Mouse (Mus musculus) neural tube, embryonic 11.5 days (tissue): ENCODE data around the gene Dnlz. TPM values are rescaled to one million over a fixed set of nuclear protein-coding genes. Genes with fewer than 3 reads are reported as not detected.

ENCODE experiments used
- ATAC-seq: fragments of 200-750 bp; cut with Nextera tagmentation; 2 replicates; pipeline ENCODE4 v1.8.0; 2017; ENCODE audit warnings: moderate number of reproducible peaks, mild to moderate bottlenecking, moderate TSS enrichment, moderate library complexity; ENCODE audit not compliant: insufficient read depth, low FRiP score, low TSS enrichment
- DNase-seq: peaks from one replicate; pipeline ENCODE4 v3.0.0-alpha.2; 2015; ENCODE audit warnings: low spot score
- H3K27ac ChIP-seq: fragments of 300-500 bp; sonication (generic); 2 replicates; pipeline ENCODE4 v1.5.1; 2014; ENCODE audit warnings: low read depth, mild to moderate bottlenecking, low read length
- H3K27me3 ChIP-seq: fragments of 300-500 bp; sonication (generic); 2 replicates; pipeline ENCODE4 v1.6.1; 2014; ENCODE audit warnings: mild to moderate bottlenecking, low read length, mixed read lengths; ENCODE audit not compliant: control insufficient read depth, insufficient read depth
- H3K36me3 ChIP-seq: fragments of 300-500 bp; sonication (generic); 2 replicates; pipeline ENCODE4 v1.6.1; 2014; ENCODE audit warnings: mild to moderate bottlenecking, low read length, moderate library complexity, mixed read lengths; ENCODE audit not compliant: control insufficient read depth, insufficient read depth
- H3K4me1 ChIP-seq: fragments of 300-500 bp; sonication (generic); 2 replicates; pipeline ENCODE4 v1.6.1; 2014; ENCODE audit warnings: low read length, mixed read lengths; ENCODE audit not compliant: control insufficient read depth, insufficient read depth
- H3K4me2 ChIP-seq: fragments of 300-500 bp; sonication (generic); 2 replicates; pipeline ENCODE4 v1.6.1; 2014; ENCODE audit warnings: low read depth, mild to moderate bottlenecking, moderate library complexity
- H3K4me3 ChIP-seq: fragments of 300-500 bp; sonication (generic); 2 replicates; pipeline ENCODE4 v1.5.1; 2014; ENCODE audit warnings: low read depth, low read length
- H3K9ac ChIP-seq: fragments of 300-500 bp; sonication (generic); 2 replicates; pipeline ENCODE4 v1.6.1; 2014; ENCODE audit warnings: mild to moderate bottlenecking, low read length
- H3K9me3 ChIP-seq: fragments of 300-500 bp; sonication (generic); 2 replicates; pipeline ENCODE4 v1.6.1; 2016; ENCODE audit warnings: low read length; ENCODE audit not compliant: control insufficient read depth
- WGBS: fragments of 180-500 bp; shearing (Covaris S2); extraction: QIAGEN DNeasy Blood & Tissue Kit; methylation state at CpG from one replicate; pipeline ENCODE4 v1.1.7; 2014; 5-methylcytosine and 5-hydroxymethylcytosine counted together
- polyA plus RNA-seq: library from polyadenylated mRNA; unstranded; fragments of >200 nt; fragmentation: Nextera tagmentation; extraction: Ambion mirVana; gene quantifications from 2 replicates; pipeline ENCODE4 v1.2.1, GENCODE M21; 2014

Gene Dnlz
- 33.8 and 35.6 TPM in 2 replicates for polyA plus RNA-seq

DNA sequence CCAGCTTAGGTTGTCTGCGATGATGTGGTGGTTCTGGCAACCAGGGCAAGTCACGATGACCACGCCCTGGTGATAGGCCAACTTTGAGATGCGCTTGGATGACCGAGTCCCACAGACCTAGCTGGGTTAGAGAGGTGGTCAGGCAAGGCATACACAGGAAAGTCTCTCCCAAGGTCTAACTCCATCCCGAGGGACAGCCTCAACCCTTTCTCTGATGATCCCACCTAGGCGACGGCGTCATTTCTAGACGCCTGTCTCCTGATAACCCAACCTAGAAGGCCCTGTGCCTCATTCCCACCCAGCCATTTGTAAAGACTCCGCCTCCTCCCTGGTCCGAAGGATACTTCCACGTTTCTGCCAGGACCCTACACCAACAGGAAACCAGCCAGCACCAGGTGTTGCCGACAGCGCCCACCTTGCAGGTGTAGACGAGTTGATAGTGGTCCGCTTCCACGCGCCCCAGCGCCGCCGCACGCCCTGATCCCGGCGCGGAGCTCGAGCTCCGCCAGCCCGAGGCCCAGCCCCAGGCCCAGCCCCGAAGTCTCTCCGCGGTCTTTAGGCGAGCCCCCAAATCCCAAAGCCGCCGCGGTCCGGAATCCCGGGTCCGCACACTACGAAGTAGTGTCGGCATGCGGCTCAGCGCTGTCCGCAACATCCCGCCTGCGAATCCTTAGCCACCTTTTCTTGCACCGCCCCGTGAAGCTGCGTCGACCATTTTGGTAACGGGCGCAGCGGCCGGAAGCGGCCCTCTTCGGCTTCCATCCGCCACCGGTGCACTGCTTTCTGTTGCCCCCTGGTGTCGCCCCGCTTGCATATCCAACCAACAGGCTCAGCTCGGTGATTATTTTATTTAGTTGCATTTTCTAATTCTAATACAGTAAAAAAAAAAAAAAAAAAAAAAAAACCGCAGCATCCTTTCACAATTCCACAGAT, at the start of gene Dnlz:
TSS of gene Dnlz (minus strand) at position 753 of the 933 bp plus-strand sequence.
- peak within 1 kb of the TSS; percentile 95 for H3K9ac ChIP-seq
- peaks cover 10% of the 10 kb centered on the region for H3K4me1 ChIP-seq
- ATAC-seq (peak; percentile 58), DNase-seq (peak; percentile 93)
- no peaks in the 10 kb centered on the region for H3K27me3 ChIP-seq
- peak within 1 kb of the TSS; percentile 63; the same call in 1 of the 2 replicates for H3K27ac ChIP-seq
- WGBS = 3% methylated on average over 62 of the region's 62 CpGs
- no peaks in the 10 kb centered on the region for H3K9me3 ChIP-seq
- H3K4me3 ChIP-seq = peak within 1 kb of the TSS; percentile 75
- peaks cover 5% of the 10 kb centered on the region for H3K36me3 ChIP-seq
- peak within 1 kb of the TSS; percentile 99 for H3K4me2 ChIP-seq

DNA sequence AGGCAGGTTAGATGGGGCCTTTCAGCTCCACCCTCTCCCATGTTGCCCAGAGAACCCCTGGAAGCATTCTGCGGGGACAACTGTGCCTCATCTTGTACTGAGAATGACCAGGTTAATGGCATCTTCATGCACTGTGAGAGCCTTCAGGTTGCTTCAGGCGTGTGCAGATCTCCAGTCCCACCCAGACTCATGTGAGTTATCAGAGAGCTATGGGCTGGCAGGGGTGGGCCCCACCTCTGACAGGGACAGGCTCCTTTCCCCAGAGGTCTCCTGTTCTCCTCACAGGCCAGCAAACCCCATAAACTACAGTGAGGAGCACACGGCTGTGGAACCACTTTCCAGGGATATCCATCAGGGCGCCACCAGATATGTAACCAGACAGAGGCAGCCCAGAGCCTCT, 49.1 kb upstream of the Dnlz start:
- Histone ChIP-seq H3K4me2 (no peak overlapping the region), H3K4me1 (peaks cover 4% of the 10 kb centered on the region; the same call in 1 of the 2 replicates), H3K27ac (no peak overlapping the region), H3K9ac (no peak overlapping the region), H3K27me3 (no peaks in the 10 kb centered on the region), H3K36me3 (peaks cover 24% of the 10 kb centered on the region), H3K4me3 (no peak overlapping the region), H3K9me3 (no peaks in the 10 kb centered on the region)
- no peak for DNase-seq
- ATAC-seq = no peak
- WGBS = 88% methylated on average over 4 of the region's 4 CpGs

GRCm38 (mm10) chr2:26400296-26400695, 48.4 kb upstream of the Dnlz start:
- H3K36me3 ChIP-seq = peaks cover 30% of the 10 kb centered on the region
- WGBS = 90% methylated on average over 5 of the region's 5 CpGs
- no peak overlapping the region for H3K9ac ChIP-seq
- H3K9me3 ChIP-seq = no peaks in the 10 kb centered on the region
- H3K4me3 ChIP-seq = no peak overlapping the region
- H3K27me3 ChIP-seq = no peaks in the 10 kb centered on the region
- no peak for ATAC-seq
- no peak overlapping the region for H3K27ac ChIP-seq
- DNase-seq = no peak
- H3K4me1 ChIP-seq = peaks cover under 1% of the 10 kb centered on the region; the same call in 1 of the 2 replicates
- no peak overlapping the region for H3K4me2 ChIP-seq

- H3K9me3 ChIP-seq = no peaks in the 10 kb centered on the region
- peaks cover 35% of the 10 kb centered on the region for H3K36me3 ChIP-seq
- H3K27me3 ChIP-seq = no peaks in the 10 kb centered on the region
- whole genome bisulfite sequencing = 92% methylated on average over 5 of the region's 5 CpGs
- DNase-seq (no peak), ATAC-seq (no peak)
- no peaks in the 10 kb centered on the region for H3K4me1 ChIP-seq
- H3K9ac ChIP-seq = no peak overlapping the region
- H3K27ac ChIP-seq = no peak overlapping the region
- H3K4me2 ChIP-seq = no peak overlapping the region
- H3K4me3 ChIP-seq = no peak overlapping the region
Measured at GRCm38 (mm10) chr2:26399647-26400046, 47.7 kb upstream of the Dnlz start.

DNA sequence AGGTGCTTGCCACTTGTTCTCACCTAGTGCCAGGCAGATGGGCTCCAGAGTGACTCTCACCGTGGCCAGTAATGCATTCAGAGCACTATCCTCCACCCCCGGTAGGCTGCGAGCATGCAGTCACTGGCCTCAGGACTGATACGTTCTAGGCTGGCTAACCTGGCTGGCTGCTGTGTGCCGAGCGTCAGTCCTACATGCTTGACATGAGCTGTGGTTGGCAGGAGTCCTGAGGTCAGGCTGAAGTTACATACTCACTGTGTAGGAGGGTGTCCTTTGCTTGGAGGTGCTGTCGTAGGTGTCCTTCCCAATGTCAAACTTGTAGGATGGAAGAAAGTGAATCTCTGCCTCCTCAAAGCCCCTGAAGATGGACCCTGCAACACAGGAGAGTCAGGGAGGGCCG, 47.1 kb upstream of the Dnlz start:
- Histone ChIP-seq H3K9me3 (no peaks in the 10 kb centered on the region), H3K36me3 (peaks cover 39% of the 10 kb centered on the region), H3K27ac (no peak overlapping the region), H3K4me1 (no peaks in the 10 kb centered on the region), H3K27me3 (no peaks in the 10 kb centered on the region), H3K4me2 (no peak overlapping the region), H3K4me3 (no peak overlapping the region), H3K9ac (no peak overlapping the region)
- 90% methylated on average over 8 of the region's 8 CpGs for WGBS
- ATAC-seq = no peak
- no peak for DNase-seq

DNA sequence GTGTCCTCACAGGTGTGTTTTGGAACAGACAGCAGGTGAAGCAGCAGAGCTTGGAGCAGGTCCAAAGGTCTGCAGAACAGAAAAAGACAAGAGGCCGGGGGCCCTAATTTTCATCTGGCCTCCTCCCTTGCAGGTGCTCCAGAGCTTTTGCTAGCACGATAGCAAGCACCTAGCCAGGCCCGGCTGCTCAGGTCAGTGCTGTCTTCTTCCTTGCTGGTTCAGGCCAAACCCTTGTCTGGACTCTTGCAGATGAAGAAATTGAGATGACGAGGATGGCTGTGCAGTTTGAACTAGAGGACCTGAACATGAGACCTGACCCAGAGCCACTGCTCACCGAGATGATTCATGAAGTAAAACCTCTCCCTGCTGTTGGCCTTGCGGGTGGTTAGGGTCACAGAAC, 39.7 kb upstream of the Dnlz start:
- Histone ChIP-seq H3K36me3 (peaks cover 47% of the 10 kb centered on the region), H3K4me1 (peaks cover 10% of the 10 kb centered on the region; the same call in 1 of the 2 replicates), H3K9me3 (no peaks in the 10 kb centered on the region), H3K27ac (no peak overlapping the region), H3K9ac (no peak overlapping the region), H3K4me2 (no peak overlapping the region), H3K4me3 (no peak overlapping the region), H3K27me3 (no peaks in the 10 kb centered on the region)
- DNase-seq (no peak), ATAC-seq (no peak)
- WGBS = 91% methylated on average over 6 of the region's 6 CpGs

- Histone ChIP-seq H3K27ac (no peak overlapping the region), H3K4me3 (no peak overlapping the region), H3K9me3 (no peaks in the 10 kb centered on the region), H3K27me3 (no peaks in the 10 kb centered on the region), H3K36me3 (peaks cover 43% of the 10 kb centered on the region), H3K4me1 (peaks cover 10% of the 10 kb centered on the region; the same call in 1 of the 2 replicates), H3K9ac (no peak overlapping the region), H3K4me2 (no peak overlapping the region)
- DNase-seq = no peak
- ATAC-seq = no peak
- WGBS = 78% methylated on average over 3 of the region's 3 CpGs
Measured at GRCm38 (mm10) chr2:26390954-26391353, 39.0 kb upstream of the Dnlz start.

DNA sequence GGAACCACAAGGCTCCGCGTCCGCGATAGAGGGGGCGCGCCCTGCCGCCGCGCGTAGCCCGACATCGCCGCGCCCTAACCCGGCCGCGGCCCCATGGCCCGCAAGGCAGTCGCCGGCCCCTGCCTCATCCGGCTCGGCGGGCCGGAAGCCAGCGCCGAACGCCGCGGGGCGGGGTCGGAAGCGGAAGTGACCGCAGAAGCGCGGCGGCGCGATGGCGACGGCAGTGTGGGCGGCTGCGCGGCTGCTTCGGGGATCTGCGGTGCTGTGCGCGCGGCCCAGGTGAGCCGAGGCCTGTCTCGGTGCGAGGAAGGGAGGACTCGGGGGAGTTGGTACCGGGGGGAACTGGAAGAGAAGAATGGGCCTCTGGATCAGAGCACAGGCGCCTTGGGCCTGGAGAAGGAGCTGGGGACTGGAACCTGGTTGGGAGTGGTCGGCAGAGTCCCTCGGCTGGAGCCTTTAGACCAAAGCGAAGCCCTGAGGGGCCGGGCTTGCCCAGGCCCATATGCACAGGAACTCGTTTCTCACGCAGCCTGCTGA, 37.3 kb upstream of the Dnlz start, which contains the start of the genes Entr1 and Pmpca:
TSS of gene Entr1 (minus strand) at position 163 of the 537 bp plus-strand sequence.
TSS of gene Pmpca (plus strand) at position 186 of the 537 bp plus-strand sequence.
- under 1% methylated on average over 43 of the region's 60 CpGs for WGBS

More for the DNA sequence above, 37.3 kb upstream of the Dnlz start, which contains the start of the genes Entr1 and Pmpca:
- Histone ChIP-seq H3K27me3 (no peaks in the 10 kb centered on the region), H3K4me2 (peak within 1 kb of the TSS; percentile 99), H3K36me3 (peaks cover 40% of the 10 kb centered on the region), H3K4me3 (peak within 1 kb of the TSS; percentile 93), H3K9me3 (no peaks in the 10 kb centered on the region), H3K9ac (peak within 1 kb of the TSS; percentile 92), H3K4me1 (peaks cover 10% of the 10 kb centered on the region; the same call in 1 of the 2 replicates), H3K27ac (peak within 1 kb of the TSS; percentile 62)
- ATAC-seq = peak; percentile 90
- peak; percentile 92 for DNase-seq
